Comparison of ENCODE assay signal across 28 mouse cellular contexts in the genomic region with DNA sequence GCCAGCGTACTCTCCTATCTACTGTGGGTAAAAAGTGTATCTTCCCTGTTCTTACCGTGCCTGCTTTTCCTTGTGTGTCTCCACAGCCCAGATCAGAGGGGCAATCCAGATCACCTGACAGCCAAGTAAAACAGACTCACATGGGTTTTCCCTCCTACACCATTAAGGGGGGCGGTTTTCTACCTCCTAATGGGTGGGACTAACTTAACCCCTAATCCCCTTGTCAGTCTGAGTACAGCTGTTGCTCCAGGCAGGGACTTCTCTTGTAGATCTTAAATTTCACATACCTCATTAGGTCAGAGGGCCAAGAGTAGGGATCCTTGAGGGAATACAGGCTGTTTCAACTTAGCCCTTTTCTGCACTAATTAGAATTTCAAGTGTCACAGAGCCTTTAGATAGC. TPM values are rescaled to one million over a fixed set of nuclear protein-coding genes. Genes with fewer than 3 reads are reported as not detected.
DNase-seq lines count a peak whose midpoint lies in the region; ATAC-seq lines count a peak whose summit lies in the region.
"Had no signal": no experiment of that assay in that cellular context is flagged by ENCODE, and none has a peak within 500 bp of the region (broad histone marks: within the 10 kb centered on the region; RNA-seq: fewer than 3 reads in every experiment).

No protein-coding gene starts in this region.

- H3K4me1 ChIP-seq in limb, embryonic 11.5 days (ENCODE audit: control insufficient read depth, insufficient read depth, low read length): peaks cover 8% of the 10 kb centered on the region
- H3K4me1 ChIP-seq in limb, embryonic 10.5 days: peaks cover 28% of the 10 kb centered on the region
- H3K4me1 ChIP-seq in limb, embryonic 13.5 days: peaks cover 21% of the 10 kb centered on the region; the same call in 1 of the 2 replicates

- H3K9ac ChIP-seq in limb, embryonic 11.5 days (ENCODE audit: low read length): no peak overlapping the region
- no peak overlapping the region for H3K9ac ChIP-seq in limb, embryonic 13.5 days
- H3K9ac ChIP-seq: embryonic facial prominence, embryonic 12.5 days; heart, embryonic 13.5 days; limb, embryonic 15.5 days; liver, embryonic 14.5 days; lung, embryonic 14.5 days had no signal

- H3K4me3 ChIP-seq in limb, embryonic 11.5 days (ENCODE audit: low read depth, low read length): no peak overlapping the region
- H3K4me3 ChIP-seq in limb, embryonic 10.5 days: no peak overlapping the region
- H3K4me3 ChIP-seq in limb, embryonic 13.5 days: no peak overlapping the region
- H3K4me3 ChIP-seq: embryonic facial prominence, embryonic 12.5 days; erythroblast, embryonic 14.5 days; heart, adult 2 months; heart, embryonic 13.5 days; limb, embryonic 15.5 days; megakaryocyte, embryonic 14.5 days had no signal

- DNase-seq in limb, embryonic 11.5 days (ENCODE audit: low spot score): no peak
- no peak for DNase-seq in limb, embryonic 10.5 days (ENCODE audit: low spot score)
- peak; percentile 63 for DNase-seq in embryo, embryonic 10.5 days (ENCODE audit: low spot score)
- DNase-seq in embryo, embryonic 9.5 days (ENCODE audit: extremely low spot score): peak; percentile 24
- no peak for DNase-seq in MN1 (ENCODE audit: low spot score)
- DNase-seq: adrenal gland, postnatal 14 days; cerebellum, adult 2 months; cerebellum, postnatal 25 days; gastrocnemius, postnatal 14 days; heart, adult 2 months; heart, postnatal 14 days; lung, embryonic 14.5 days had no signal

- H3K27ac ChIP-seq in limb, embryonic 11.5 days (replicated peaks; ENCODE audit: low read depth, low read length): no peak overlapping the region
- no peak overlapping the region for H3K27ac ChIP-seq in limb, embryonic 10.5 days
- H3K27ac ChIP-seq in limb, embryonic 13.5 days: no peak overlapping the region
- H3K27ac ChIP-seq: embryonic facial prominence, embryonic 12.5 days; heart, adult 2 months; heart, embryonic 13.5 days; kidney, postnatal 0 days; limb, embryonic 15.5 days; liver, embryonic 14.5 days had no signal

- H3K27me3 ChIP-seq in limb, embryonic 11.5 days (ENCODE audit: control insufficient read depth, insufficient read depth, low read length): 0 out of 2 replicates have a peak, but pooled peaks cover 2% of the 10 kb centered on the region
- H3K27me3 ChIP-seq in limb, embryonic 10.5 days (ENCODE audit: low read depth, poor library complexity, severe bottlenecking): peaks cover 32% of the 10 kb centered on the region
- peaks cover 17% of the 10 kb centered on the region for H3K27me3 ChIP-seq in limb, embryonic 13.5 days

- H3K36me3 ChIP-seq in limb, embryonic 11.5 days (ENCODE audit: control insufficient read depth, insufficient read depth, low read length): no peaks in the 10 kb centered on the region
- no peaks in the 10 kb centered on the region for H3K36me3 ChIP-seq in limb, embryonic 10.5 days
- H3K36me3 ChIP-seq in limb, embryonic 13.5 days: no peaks in the 10 kb centered on the region
- H3K36me3 ChIP-seq: embryonic facial prominence, embryonic 12.5 days; heart, embryonic 13.5 days; limb, embryonic 15.5 days had no signal

- ATAC-seq in limb, embryonic 11.5 days (ENCODE audit: insufficient number of reproducible peaks, low FRiP score, low TSS enrichment, low read depth): peak; percentile 33; the same call in 1 of the 2 replicates
- 0 out of 2 replicates have a peak, but pooled peaks have one; percentile 34 for ATAC-seq in limb, embryonic 13.5 days (ENCODE audit: low FRiP score, low read depth)
- ATAC-seq in CD4-positive, CD25-positive, alpha-beta regulatory T cell, adult 4 months: no peak
- ATAC-seq: forebrain, embryonic 14.5 days; hindbrain, embryonic 16.5 days; intestine, postnatal 0 days had no signal

- WGBS in limb, embryonic 11.5 days: 17% methylated on average over 3 of the region's 3 CpGs
- 18% methylated on average over 3 of the region's 3 CpGs for WGBS in limb, embryonic 10.5 days
- 18% methylated on average over 3 of the region's 3 CpGs for WGBS in limb, embryonic 13.5 days

- no peaks in the 10 kb centered on the region for H3K9me3 ChIP-seq in limb, embryonic 11.5 days (ENCODE audit: control insufficient read depth, low read length)
- H3K9me3 ChIP-seq in limb, embryonic 10.5 days (replicated peaks): no peaks in the 10 kb centered on the region
- no peaks in the 10 kb centered on the region for H3K9me3 ChIP-seq in limb, embryonic 13.5 days
- H3K9me3 ChIP-seq: embryonic facial prominence, embryonic 12.5 days; heart, embryonic 13.5 days; limb, embryonic 15.5 days; megakaryocyte, embryonic 14.5 days had no signal

- H3K4me2 ChIP-seq in limb, embryonic 11.5 days (ENCODE audit: low read depth, severe bottlenecking): no peak overlapping the region
- H3K4me2 ChIP-seq in limb, embryonic 13.5 days (replicated peaks): no peak overlapping the region
- H3K4me2 ChIP-seq: embryonic facial prominence, embryonic 12.5 days; heart, embryonic 13.5 days; limb, embryonic 15.5 days; lung, embryonic 14.5 days had no signal

RNA-seq across cellular contexts. Expression of a gene that starts 4.7 kb away (rescaled TPM):
- 3.0 and 3.5 TPM in 2 replicates for polyA plus RNA-seq in limb, embryonic 11.5 days (2014; fragmentation: Nextera tagmentation; extraction: Ambion mirVana)
- polyA plus RNA-seq in limb, embryonic 10.5 days (2016; fragmentation: Nextera tagmentation; extraction: Ambion mirVana): 2.0 and 2.9 TPM in 2 replicates
- 4.8 TPM in 2 replicates for polyA plus RNA-seq in limb, embryonic 13.5 days (2015; fragmentation: Nextera tagmentation; extraction: Ambion mirVana)
- 1 to 10 TPM; 2.6 to 3.8 TPM for polyA plus RNA-seq in CD4-positive, CD25-positive, alpha-beta regulatory T cell, adult 4 months (2017; shearing (Covaris generic))

RNA-seq across cellular contexts. Expression of a gene that starts 39.6 kb away (rescaled TPM):
- polyA plus RNA-seq in limb, embryonic 11.5 days (2014; fragmentation: Nextera tagmentation; extraction: Ambion mirVana): 8.4 and 10.3 TPM in 2 replicates
- 3.5 and 6.5 TPM in 2 replicates for polyA plus RNA-seq in limb, embryonic 10.5 days (2016; fragmentation: Nextera tagmentation; extraction: Ambion mirVana)
- 7.6 and 8.7 TPM in 2 replicates for polyA plus RNA-seq in limb, embryonic 13.5 days (2015; fragmentation: Nextera tagmentation; extraction: Ambion mirVana)
- not detected for polyA plus RNA-seq in CD4-positive, CD25-positive, alpha-beta regulatory T cell, adult 4 months (2017; shearing (Covaris generic))
- polyA plus RNA-seq: erythroblast, embryonic 14.5 days had no signal

RNA-seq across cellular contexts. Expression of a gene that starts 44.6 kb away (rescaled TPM):
- 1.2 and 1.3 TPM in 2 replicates for polyA plus RNA-seq in limb, embryonic 11.5 days (2014; fragmentation: Nextera tagmentation; extraction: Ambion mirVana)
- polyA plus RNA-seq in limb, embryonic 10.5 days (2016; fragmentation: Nextera tagmentation; extraction: Ambion mirVana): 1.1 and 1.4 TPM in 2 replicates
- 2.2 and 2.3 TPM in 2 replicates for polyA plus RNA-seq in limb, embryonic 13.5 days (2015; fragmentation: Nextera tagmentation; extraction: Ambion mirVana)
- 100 to 1,000 TPM in 1 of 2 experiments, 10 to 100 TPM in 1; 95.5 to 155 TPM for polyA plus RNA-seq in CD4-positive, CD25-positive, alpha-beta regulatory T cell, adult 4 months (2017; shearing (Covaris generic))

RNA-seq across cellular contexts. Expression of a gene that starts 49.9 kb away (rescaled TPM):
- not detected in 2 replicates for polyA plus RNA-seq in limb, embryonic 11.5 days (2014; fragmentation: Nextera tagmentation; extraction: Ambion mirVana)
- polyA plus RNA-seq in limb, embryonic 10.5 days (2016; fragmentation: Nextera tagmentation; extraction: Ambion mirVana): not detected in 2 replicates
- not detected in 2 replicates for polyA plus RNA-seq in limb, embryonic 13.5 days (2015; fragmentation: Nextera tagmentation; extraction: Ambion mirVana)
- not detected for polyA plus RNA-seq in CD4-positive, CD25-positive, alpha-beta regulatory T cell, adult 4 months (2017; shearing (Covaris generic))
- polyA plus RNA-seq: C2C12; embryonic facial prominence, embryonic 12.5 days; erythroblast, embryonic 14.5 days; forebrain, embryonic 14.5 days; heart, adult 2 months; heart, embryonic 13.5 days; intestine, postnatal 0 days; kidney, postnatal 0 days; large intestine, adult 2 months; limb, embryonic 15.5 days; liver, embryonic 14.5 days; lung, embryonic 14.5 days; spleen, adult 2 months; urinary bladder, adult 2 months had no signal

Comparison
In these comparisons a context has a peak if more than half of its experiments do, and no peak if none do; other contexts are left out.
1. DNase-seq: peak in embryo, embryonic 10.5 days (single experiment) and embryo, embryonic 9.5 days (single experiment); none in limb, embryonic 11.5 days (single experiment), limb, embryonic 10.5 days (single experiment) and MN1 (single experiment).
2. RNA of a gene that starts 44.6 kb away (polyA plus RNA-seq): 95.5 to 155 TPM in CD4-positive, CD25-positive, alpha-beta regulatory T cell, adult 4 months; 2.2 to 2.3 TPM in limb, embryonic 13.5 days, 1.1 to 1.4 TPM in limb, embryonic 10.5 days and 1.2 to 1.3 TPM in limb, embryonic 11.5 days; every median in the first group is over 10 times any median in the second.